Mouse (Mus musculus) hindbrain, embryonic 13.5 days (tissue): ENCODE results near the gene Pik3r4. TPM values are rescaled to one million over a fixed set of nuclear protein-coding genes. Genes with fewer than 3 reads are reported as not detected.

ENCODE experiments used
- ATAC-seq: fragments of 200-750 bp; cut with Nextera tagmentation; 2 replicates; pipeline ENCODE4 v1.8.0; 2017; ENCODE audit warnings: moderate TSS enrichment; ENCODE audit not compliant: low FRiP score
- H3K27ac ChIP-seq: fragments of 300-500 bp; sonication (generic); 2 replicates; pipeline ENCODE4 v1.5.1; 2015; ENCODE audit warnings: inconsistent platforms, mild to moderate bottlenecking, moderate library complexity
- H3K27me3 ChIP-seq: fragments of 300-500 bp; sonication (generic); 2 replicates; pipeline ENCODE4 v1.6.1; 2015; ENCODE audit warnings: mild to moderate bottlenecking, inconsistent platforms
- H3K36me3 ChIP-seq: fragments of 300-500 bp; sonication (generic); 2 replicates; pipeline ENCODE4 v1.6.1; 2015; ENCODE audit warnings: mild to moderate bottlenecking, inconsistent platforms
- H3K4me1 ChIP-seq: fragments of 300-500 bp; sonication (generic); replicated peaks from 2 replicates; pipeline ENCODE4 v1.6.1; 2015; ENCODE audit warnings: inconsistent platforms
- H3K4me2 ChIP-seq: fragments of 300-500 bp; sonication (generic); 2 replicates; pipeline ENCODE4 v1.6.1; 2015; ENCODE audit warnings: inconsistent platforms, mild to moderate bottlenecking, moderate library complexity
- H3K4me3 ChIP-seq: fragments of 300-500 bp; sonication (generic); 2 replicates; pipeline ENCODE4 v1.5.1; 2015; ENCODE audit warnings: mild to moderate bottlenecking, inconsistent platforms
- H3K9ac ChIP-seq: fragments of 300-500 bp; sonication (generic); 2 replicates; pipeline ENCODE4 v1.6.1; 2015; ENCODE audit warnings: mild to moderate bottlenecking, inconsistent platforms
- H3K9me3 ChIP-seq: fragments of 300-500 bp; sonication (generic); 2 replicates; pipeline ENCODE4 v1.6.1; 2016; ENCODE audit warnings: inconsistent platforms
- WGBS: fragments of 180-500 bp; shearing (Covaris S2); methylation state at CpG from one replicate; pipeline ENCODE4 v1.1.7; 2015; 5-methylcytosine and 5-hydroxymethylcytosine counted together
- polyA plus RNA-seq: library from polyadenylated mRNA; unstranded; fragments of >200 nt; fragmentation: Nextera tagmentation; extraction: Ambion mirVana; gene quantifications from 2 replicates; pipeline ENCODE4 v1.2.1, GENCODE M21; 2015

Gene Pik3r4
- polyA plus RNA-seq, 1 experiment from 2014 or later = 20.0 TPM

DNA sequence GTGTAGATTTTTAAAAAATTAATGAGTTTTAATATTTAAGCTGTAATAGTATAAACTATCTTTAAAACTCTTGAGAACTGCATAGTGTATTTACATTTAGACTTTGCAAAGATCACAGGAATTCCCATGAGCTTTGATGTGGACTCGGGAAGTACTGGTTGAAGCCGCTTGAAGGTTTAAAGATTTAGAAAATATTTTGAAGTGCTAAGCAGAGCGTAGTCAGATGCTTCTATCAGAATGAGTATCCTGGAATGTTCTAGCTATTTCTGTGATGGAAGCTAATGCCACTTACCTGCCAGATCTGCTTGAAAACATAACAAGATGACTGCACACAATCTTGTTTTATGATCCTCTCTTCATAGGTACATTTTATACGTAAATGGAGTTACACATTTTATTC, 28.1 kb downstream of the Pik3r4 start:
- Histone ChIP-seq H3K4me3 (no peak overlapping the region), H3K36me3 (peaks cover 73% of the 10 kb centered on the region), H3K4me1 (no peaks in the 10 kb centered on the region), H3K27me3 (no peaks in the 10 kb centered on the region), H3K9ac (no peak overlapping the region), H3K4me2 (no peak overlapping the region), H3K27ac (no peak overlapping the region), H3K9me3 (no peaks in the 10 kb centered on the region)
- no peak for ATAC-seq
- 96% methylated on average over 4 of the region's 4 CpGs for WGBS

DNA sequence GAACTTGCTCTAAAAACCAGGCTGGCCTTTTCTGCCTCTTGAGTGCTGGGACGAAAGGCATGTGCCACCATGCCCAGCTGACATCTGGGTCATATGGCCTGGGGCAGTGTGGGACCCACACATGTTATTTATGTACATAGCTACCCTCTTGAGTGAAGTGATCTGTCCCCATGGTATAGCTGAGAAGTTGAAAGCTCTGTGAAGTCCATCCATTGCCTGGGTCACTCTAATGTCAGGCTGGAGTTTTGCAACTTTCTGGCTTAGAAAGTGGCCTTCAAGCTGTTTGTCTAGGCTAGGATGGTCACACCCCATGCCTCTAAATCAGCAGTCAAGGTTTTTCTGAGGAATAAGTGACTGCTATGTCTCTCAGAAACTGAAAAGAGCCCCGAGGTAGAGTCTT, 29.3 kb downstream of the Pik3r4 start:
- H3K27ac ChIP-seq = no peak overlapping the region
- no peak for ATAC-seq
- no peaks in the 10 kb centered on the region for H3K27me3 ChIP-seq
- no peak overlapping the region for H3K9ac ChIP-seq
- no peak overlapping the region for H3K4me2 ChIP-seq
- peaks cover 73% of the 10 kb centered on the region for H3K36me3 ChIP-seq
- no peak overlapping the region for H3K4me3 ChIP-seq
- no peaks in the 10 kb centered on the region for H3K9me3 ChIP-seq
- WGBS = 87% methylated on average over 2 of the region's 2 CpGs
- no peaks in the 10 kb centered on the region for H3K4me1 ChIP-seq

DNA sequence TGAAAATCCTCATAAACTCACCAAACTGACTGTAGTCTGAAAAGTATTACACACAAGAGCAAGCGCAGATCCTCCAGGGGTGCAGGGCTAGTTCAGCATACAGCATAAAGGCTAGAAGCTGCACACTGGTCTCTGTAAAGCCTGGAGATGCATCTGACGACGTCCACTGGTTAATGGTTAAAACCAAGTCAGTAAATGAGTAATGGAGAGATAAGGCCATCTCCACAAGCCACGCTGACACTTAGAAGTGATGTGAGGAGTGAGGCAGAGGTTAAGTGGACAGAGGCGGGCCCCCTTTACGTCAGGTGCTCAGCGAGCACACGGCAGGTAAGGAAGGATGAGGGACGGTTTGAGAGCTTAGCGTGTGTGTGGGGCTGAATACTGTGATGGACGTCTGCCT, 33.2 kb downstream of the Pik3r4 start:
- H3K27ac ChIP-seq = no peak overlapping the region
- H3K9ac ChIP-seq = no peak overlapping the region
- no peak for ATAC-seq
- peaks cover 62% of the 10 kb centered on the region for H3K36me3 ChIP-seq
- H3K27me3 ChIP-seq = no peaks in the 10 kb centered on the region
- H3K4me2 ChIP-seq = no peak overlapping the region
- H3K9me3 ChIP-seq = no peaks in the 10 kb centered on the region
- H3K4me3 ChIP-seq = no peak overlapping the region
- 81% methylated on average over 11 of the region's 11 CpGs for WGBS
- peaks cover 3% of the 10 kb centered on the region for H3K4me1 ChIP-seq

DNA sequence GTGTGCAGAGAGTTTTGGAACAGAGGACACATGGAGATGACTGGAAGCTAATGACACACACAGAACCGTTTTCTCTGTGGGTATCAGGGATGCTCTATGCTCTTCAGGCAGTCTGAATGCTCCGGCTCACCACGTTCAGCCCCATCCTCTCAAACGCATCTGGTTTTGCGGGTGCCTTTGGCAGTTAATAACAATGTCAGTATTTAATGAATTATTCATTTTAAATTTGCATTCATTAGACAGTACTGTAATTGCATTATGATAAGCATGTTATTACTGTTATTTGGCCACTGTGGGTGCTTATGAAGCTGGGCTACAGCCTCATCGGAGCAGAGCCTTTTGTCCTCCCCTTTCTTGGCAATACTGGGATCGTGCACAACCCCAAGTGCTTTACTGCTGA, 38.6 kb downstream of the Pik3r4 start:
- H3K36me3 ChIP-seq = peaks cover 66% of the 10 kb centered on the region

DNA sequence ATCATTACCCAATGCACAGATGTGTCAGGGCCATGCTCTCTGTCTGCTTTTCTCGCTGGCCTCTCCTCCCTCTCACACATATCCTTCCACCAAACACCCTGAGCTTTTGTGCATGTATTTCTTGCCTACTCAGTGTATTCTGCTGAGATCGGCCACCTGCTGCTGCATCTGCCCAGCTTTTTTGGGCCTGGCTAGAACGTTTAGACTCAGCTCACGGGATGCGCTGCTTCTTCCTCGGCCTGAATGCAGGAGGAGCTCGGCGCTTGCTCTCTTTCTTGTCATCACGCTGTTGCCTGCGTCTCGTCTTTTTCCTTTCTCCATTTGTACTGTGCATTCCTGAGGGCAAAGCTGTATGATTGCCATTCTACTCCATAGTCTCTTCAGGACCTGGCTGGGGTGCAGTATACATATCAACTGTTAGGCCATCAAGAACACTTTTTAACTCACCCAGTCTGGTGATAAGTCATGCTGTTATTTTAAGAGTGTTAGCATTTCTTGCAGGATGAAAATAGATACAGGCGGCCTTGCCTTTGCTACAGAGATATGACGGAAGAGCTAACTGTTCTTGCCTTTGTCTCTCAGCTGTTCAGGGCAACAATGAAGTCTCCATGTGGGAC, 41.9 kb downstream of the Pik3r4 start:
- 91% methylated on average over 13 of the region's 13 CpGs for WGBS
- Histone ChIP-seq H3K36me3 (peaks cover 64% of the 10 kb centered on the region), H3K4me3 (no peak overlapping the region), H3K27ac (no peak overlapping the region), H3K4me2 (no peak overlapping the region), H3K9ac (no peak overlapping the region), H3K9me3 (no peaks in the 10 kb centered on the region), H3K4me1 (peaks cover 17% of the 10 kb centered on the region), H3K27me3 (no peaks in the 10 kb centered on the region)
- ATAC-seq = no peak

More for the DNA sequence above, 38.6 kb downstream of the Pik3r4 start:
- Histone ChIP-seq H3K4me3 (no peak overlapping the region), H3K27ac (peak overlapping the region; percentile 79), H3K4me1 (peaks cover 17% of the 10 kb centered on the region), H3K4me2 (no peak overlapping the region), H3K27me3 (no peaks in the 10 kb centered on the region), H3K9me3 (no peaks in the 10 kb centered on the region), H3K9ac (0 out of 2 replicates have a peak overlapping the region, but pooled peaks have one; percentile 35)
- peak; percentile 80 for ATAC-seq
- 35% methylated on average over 7 of the region's 7 CpGs for WGBS

DNA sequence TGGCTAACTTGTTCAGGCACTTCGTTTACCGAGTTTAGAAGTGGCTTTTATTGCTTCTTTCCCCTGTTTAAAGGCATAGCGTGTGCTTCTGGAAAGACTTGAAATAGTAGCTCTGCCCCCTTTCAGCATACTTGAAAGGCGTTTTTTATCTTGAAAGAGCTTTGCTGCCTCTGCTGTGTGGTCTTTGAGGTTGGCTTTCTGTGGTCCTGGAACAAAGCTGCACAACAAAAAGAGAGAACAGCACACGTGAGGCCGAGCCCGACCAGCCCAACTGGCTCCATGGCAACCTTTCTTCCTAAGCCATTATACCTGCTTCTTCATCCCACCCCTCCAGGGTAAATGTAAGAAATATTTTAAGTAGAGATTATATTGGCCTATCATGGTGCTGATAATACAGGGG, 46.7 kb downstream of the Pik3r4 start:
- H3K9me3 ChIP-seq = no peaks in the 10 kb centered on the region
- no peak for ATAC-seq
- no peaks in the 10 kb centered on the region for H3K27me3 ChIP-seq
- H3K36me3 ChIP-seq = peaks cover 50% of the 10 kb centered on the region
- no peak overlapping the region for H3K4me2 ChIP-seq
- no peak overlapping the region for H3K27ac ChIP-seq
- no peak overlapping the region for H3K9ac ChIP-seq
- whole genome bisulfite sequencing = 41% methylated on average over 7 of the region's 7 CpGs
- no peak overlapping the region for H3K4me3 ChIP-seq
- H3K4me1 ChIP-seq = no peaks in the 10 kb centered on the region

DNA sequence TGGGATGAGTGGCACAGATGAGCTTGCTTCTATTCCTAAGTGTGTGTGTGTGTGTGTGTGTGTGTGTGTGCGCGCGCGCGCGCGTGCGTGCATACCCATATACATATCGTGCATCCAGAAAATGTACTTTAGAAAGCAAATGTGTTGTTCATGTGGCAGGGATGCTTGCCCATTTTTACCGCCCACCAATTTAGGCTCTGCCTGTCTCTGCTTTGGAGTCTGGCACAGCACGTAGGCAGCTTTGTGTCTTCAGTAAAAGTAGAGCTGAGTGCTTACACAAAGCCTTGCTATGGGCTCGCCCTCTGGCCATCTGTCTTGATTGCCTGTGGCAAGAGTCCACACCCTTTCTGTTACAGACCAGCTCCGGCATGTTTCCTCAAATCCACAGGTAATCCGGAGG, 49.7 kb downstream of the Pik3r4 start:
- no peaks in the 10 kb centered on the region for H3K4me1 ChIP-seq
- WGBS = 92% methylated on average over 14 of the region's 14 CpGs
- no peak overlapping the region for H3K4me2 ChIP-seq
- no peak overlapping the region for H3K9ac ChIP-seq
- peaks cover 21% of the 10 kb centered on the region for H3K36me3 ChIP-seq
- no peaks in the 10 kb centered on the region for H3K27me3 ChIP-seq
- H3K27ac ChIP-seq = no peak overlapping the region
- H3K9me3 ChIP-seq = no peaks in the 10 kb centered on the region
- H3K4me3 ChIP-seq = no peak overlapping the region
- no peak for ATAC-seq

DNA sequence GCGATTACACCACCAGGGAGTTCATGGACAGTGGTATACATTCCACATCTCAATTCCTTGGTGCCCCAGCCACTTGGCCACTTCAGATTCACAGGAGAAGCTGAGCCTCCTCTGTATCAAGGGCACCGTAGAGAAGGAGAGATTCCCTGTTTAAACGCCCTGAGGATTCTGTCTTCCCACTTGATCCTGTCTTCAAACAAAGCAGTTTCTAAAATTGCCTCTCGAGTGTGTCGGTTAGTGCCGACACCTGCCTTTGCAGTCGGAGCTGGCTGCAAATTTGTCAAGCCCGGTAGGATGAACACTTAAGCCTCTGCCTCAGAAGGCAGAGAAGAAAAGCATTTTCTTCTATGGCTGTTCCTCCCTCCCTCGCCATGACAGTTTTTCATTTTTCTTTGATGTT, 50.3 kb downstream of the Pik3r4 start:
- Histone ChIP-seq H3K9ac (no peak overlapping the region), H3K4me1 (no peaks in the 10 kb centered on the region), H3K36me3 (peaks cover 16% of the 10 kb centered on the region), H3K27me3 (no peaks in the 10 kb centered on the region), H3K9me3 (no peaks in the 10 kb centered on the region), H3K27ac (no peak overlapping the region), H3K4me3 (no peak overlapping the region), H3K4me2 (no peak overlapping the region)
- WGBS = 94% methylated on average over 9 of the region's 9 CpGs
- no peak for ATAC-seq

DNA sequence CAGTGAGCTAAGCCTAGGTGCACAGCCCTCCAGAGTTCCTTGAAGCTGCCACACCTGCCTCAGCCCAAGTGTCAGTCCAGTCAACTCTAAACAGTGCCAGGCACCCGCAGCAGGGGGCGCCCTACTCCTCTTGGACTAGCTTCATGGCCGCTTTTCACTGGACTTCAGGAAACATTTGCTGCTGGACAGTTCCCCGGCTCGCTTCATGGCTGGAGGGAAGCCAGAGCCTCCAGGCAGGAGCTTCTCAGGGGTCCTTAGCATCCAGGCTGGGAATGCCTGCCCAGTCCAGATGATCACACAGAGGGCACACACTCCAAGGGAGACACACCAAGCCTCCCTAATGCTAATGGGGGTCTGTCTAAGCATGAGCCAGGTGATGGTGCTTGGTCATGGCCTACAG, 51.1 kb downstream of the Pik3r4 start:
- Histone ChIP-seq H3K4me1 (no peaks in the 10 kb centered on the region; the same call in 1 of the 2 replicates), H3K4me3 (no peak overlapping the region), H3K27me3 (no peaks in the 10 kb centered on the region), H3K27ac (no peak overlapping the region), H3K9me3 (no peaks in the 10 kb centered on the region), H3K36me3 (peaks cover 8% of the 10 kb centered on the region), H3K4me2 (no peak overlapping the region), H3K9ac (no peak overlapping the region)
- WGBS = 4% methylated on average over 5 of the region's 5 CpGs
- ATAC-seq = no peak

DNA sequence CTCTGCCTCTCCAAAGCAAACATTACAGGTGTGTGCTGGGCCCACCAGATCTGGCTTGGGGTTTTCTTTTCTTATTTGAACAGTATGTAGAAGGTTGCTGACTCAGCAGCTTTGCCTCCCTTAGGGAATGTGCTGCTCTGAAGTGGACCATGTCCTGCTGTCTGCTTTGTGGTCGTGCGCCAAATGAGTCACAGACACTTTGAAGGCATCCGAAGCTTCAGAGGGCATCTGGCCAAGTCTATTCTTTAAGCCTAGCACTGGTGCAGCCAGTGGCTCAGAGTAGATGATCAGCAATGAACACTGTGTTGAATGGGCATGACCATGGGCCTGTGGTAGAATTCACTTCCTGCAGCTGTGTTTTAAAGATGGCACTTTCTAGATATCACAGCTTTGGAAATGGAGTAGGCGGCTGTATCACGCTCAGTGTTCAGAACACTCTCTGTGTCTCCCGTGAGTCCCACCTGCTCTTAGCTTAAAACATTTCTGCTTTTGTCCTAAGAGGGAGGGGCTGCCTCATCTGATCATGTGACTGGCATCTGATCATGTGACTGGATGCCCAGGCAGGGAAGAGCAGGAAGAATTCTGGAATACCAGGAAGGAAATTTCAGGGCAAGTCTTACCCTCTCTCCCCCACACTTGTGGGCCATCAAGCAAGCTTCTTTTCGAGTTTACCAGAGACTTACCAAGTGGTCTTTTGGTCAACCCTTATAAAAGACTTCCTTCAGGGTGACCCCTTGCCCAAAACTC, 54.2 kb downstream of the Pik3r4 start:
- ATAC-seq = no peak
- no peak overlapping the region for H3K27ac ChIP-seq

DNA sequence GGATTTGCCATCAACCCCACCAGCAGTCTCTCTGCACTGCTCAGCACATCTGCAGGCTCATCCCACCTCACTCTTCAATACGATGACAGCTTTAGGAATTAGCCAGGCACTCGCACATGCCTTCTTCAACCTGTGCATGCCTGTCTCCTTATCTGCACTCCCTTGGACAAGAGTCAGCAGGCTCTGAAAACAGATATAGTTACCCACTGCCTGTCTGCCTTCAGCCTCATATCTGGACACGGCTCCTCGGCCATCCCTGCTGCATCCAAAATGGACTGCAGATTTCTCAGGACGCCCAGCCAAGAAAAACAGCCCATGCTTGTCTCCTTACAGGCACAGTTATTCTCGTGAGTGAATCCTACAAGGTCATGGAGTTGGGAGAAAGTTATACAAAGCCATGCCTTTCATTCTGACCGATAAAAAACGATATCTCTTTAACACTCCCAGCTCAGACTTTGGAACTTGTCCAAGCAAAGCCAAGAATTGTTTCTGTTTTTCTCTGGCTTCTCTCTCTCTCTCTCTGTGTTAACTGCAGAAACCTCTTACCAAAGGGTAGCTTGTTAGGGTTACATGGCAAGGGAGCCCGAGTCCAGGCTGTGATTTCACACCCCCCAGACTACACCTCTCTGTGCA, 55.1 kb downstream of the Pik3r4 start:
- no peak for ATAC-seq
- Histone ChIP-seq H3K4me1 (no peaks in the 10 kb centered on the region; the same call in 1 of the 2 replicates), H3K27ac (no peak overlapping the region), H3K9ac (no peak overlapping the region), H3K27me3 (no peaks in the 10 kb centered on the region), H3K36me3 (no peaks in the 10 kb centered on the region), H3K4me2 (no peak overlapping the region), H3K9me3 (no peaks in the 10 kb centered on the region), H3K4me3 (no peak overlapping the region)
- WGBS = 74% methylated on average over 9 of the region's 9 CpGs

More for the DNA sequence above, 54.2 kb downstream of the Pik3r4 start:
- Histone ChIP-seq H3K27me3 (no peaks in the 10 kb centered on the region), H3K9me3 (no peaks in the 10 kb centered on the region), H3K9ac (no peak overlapping the region), H3K36me3 (no peaks in the 10 kb centered on the region), H3K4me2 (no peak overlapping the region), H3K4me3 (no peak overlapping the region), H3K4me1 (no peaks in the 10 kb centered on the region; the same call in 1 of the 2 replicates)
- WGBS = 85% methylated on average over 7 of the region's 7 CpGs

DNA sequence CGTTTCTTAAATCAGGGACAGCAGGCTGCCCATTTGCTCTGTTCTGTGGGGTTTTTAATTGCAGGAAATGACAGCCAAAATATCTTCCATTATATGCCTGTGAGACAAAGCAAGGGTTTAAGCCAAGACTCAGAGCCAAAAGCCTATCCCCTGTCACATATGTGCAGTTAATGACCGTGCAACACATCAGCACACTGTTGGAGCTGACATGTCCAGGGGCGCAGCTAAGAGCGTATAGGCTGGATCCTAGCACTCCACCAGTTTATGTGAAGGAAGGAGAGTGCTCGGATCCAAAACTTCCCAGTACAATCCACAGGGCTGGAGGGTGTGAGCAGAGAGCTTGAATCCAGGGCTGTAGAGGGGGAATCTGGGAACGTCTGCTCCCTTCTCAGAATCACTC, 57.9 kb downstream of the Pik3r4 start:
- H3K9me3 ChIP-seq = no peaks in the 10 kb centered on the region
- no peak overlapping the region for H3K27ac ChIP-seq
- no peak overlapping the region for H3K9ac ChIP-seq
- no peaks in the 10 kb centered on the region for H3K27me3 ChIP-seq
- WGBS = 79% methylated on average over 6 of the region's 6 CpGs
- H3K4me1 ChIP-seq = peaks cover 7% of the 10 kb centered on the region; the same call in 1 of the 2 replicates
- ATAC-seq = no peak
- H3K4me3 ChIP-seq = no peak overlapping the region
- H3K36me3 ChIP-seq = no peaks in the 10 kb centered on the region
- H3K4me2 ChIP-seq = no peak overlapping the region
